Mouse (Mus musculus): ENCODE measurements around the gene Tmem108. TPM values are rescaled to one million over a fixed set of nuclear protein-coding genes. Genes with fewer than 3 reads are reported as not detected.

The Tmem108 gene
- polyA plus RNA-seq, 1 experiment from 2014 or later: 13.3 TPM

DNA sequence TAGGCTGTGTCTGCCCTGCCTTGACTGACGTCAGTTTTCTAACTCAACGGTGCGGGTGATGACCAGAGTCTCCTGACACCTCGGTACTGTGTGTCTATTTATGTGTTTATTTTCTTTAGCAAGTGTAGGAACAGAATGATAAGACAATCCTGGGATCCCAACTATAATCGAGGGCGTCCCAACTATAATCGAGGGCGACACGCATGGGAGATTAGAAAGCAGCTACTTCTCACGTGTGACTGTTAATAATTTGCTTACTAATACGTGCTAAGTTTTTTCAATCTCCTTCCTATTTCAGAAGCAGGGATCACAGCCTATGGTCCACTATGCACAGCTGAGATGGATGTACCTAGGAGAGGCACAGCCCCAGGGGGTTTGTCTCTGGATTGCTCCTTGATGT is 266.2 kb downstream of the Tmem108 start:
- Histone ChIP-seq H3K36me3 (no peaks in the 10 kb centered on the region), H3K27ac (no peak overlapping the region), H3K27me3 (no peaks in the 10 kb centered on the region), H3K4me2 (no peak overlapping the region), H3K9ac (no peak overlapping the region), H3K9me3 (no peaks in the 10 kb centered on the region), H3K4me3 (no peak overlapping the region), H3K4me1 (no peaks in the 10 kb centered on the region)
- no peak for ATAC-seq (ENCODE audit: borderline replicate concordance, extremely low read depth, low FRiP score, low TSS enrichment)
- WGBS: 67% methylated on average over 11 of the region's 11 CpGs

DNA sequence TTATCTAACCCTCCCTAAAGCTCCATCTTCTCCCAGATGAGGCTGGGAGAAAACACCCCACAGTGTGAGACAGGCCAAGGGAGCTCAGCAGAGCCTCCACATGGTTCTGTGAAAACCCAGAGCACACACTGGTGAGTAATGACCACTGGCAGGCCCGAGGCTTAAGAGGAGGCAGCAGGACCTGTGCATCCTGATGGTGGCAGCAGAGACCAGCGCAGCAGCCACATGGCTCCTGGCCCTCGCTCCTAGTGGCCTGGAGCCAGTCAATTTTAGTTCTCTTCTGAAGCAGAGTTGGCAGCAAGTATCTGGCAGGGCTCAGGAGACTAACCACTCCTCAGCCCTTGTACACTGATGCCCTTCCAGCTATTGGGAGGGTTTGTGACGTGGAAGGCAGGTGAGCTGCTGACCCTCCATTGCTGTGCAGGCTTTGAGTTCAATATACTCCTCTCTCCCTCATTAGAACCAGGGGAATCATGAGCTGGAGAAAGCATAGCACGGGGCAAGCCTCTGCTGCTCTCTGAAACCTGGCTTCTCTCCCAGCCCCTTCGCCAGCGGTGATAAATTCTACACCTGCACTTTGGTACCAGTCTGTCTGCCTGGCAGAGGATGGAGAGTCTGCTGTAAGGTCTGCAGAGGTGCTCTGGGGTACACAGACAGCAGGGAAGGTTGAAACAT is 267.2 kb downstream of the Tmem108 start:
- Histone ChIP-seq H3K9ac (no peak overlapping the region), H3K36me3 (no peaks in the 10 kb centered on the region), H3K4me3 (no peak overlapping the region), H3K27me3 (no peaks in the 10 kb centered on the region), H3K27ac (no peak overlapping the region), H3K4me2 (no peak overlapping the region), H3K9me3 (no peaks in the 10 kb centered on the region), H3K4me1 (no peaks in the 10 kb centered on the region)
- 39% methylated on average over 7 of the region's 7 CpGs for WGBS
- ATAC-seq (ENCODE audit: borderline replicate concordance, extremely low read depth, low FRiP score, low TSS enrichment): peak; percentile 53; the same call in 1 of the 2 replicates

DNA sequence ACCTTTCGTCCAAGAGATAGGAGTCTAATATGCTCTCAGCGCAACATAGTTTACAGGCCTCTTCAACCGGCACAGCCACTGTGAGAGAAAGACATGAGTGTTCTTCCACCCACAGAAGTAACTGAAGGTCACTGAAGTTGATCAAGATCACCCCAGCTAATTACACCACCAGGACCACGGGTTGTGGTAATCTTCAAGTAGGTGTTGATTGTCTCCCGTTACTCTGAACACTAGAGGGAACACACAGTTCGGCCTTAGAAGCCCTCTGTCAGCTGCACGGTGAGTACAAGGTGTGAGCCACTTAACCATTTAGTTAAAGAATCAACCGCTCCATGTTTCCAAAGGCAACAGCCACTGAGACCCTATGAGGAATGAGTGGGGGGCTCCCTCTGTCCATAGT is 269.7 kb downstream of the Tmem108 start:
- Histone ChIP-seq H3K36me3 (no peaks in the 10 kb centered on the region), H3K9ac (no peak overlapping the region), H3K4me3 (no peak overlapping the region), H3K27me3 (no peaks in the 10 kb centered on the region), H3K9me3 (no peaks in the 10 kb centered on the region), H3K27ac (no peak overlapping the region), H3K4me2 (no peak overlapping the region), H3K4me1 (peaks cover 4% of the 10 kb centered on the region; the same call in 1 of the 2 replicates)
- WGBS: 58% methylated on average over 8 of the region's 8 CpGs
- ATAC-seq (ENCODE audit: borderline replicate concordance, extremely low read depth, low FRiP score, low TSS enrichment): no peak

DNA sequence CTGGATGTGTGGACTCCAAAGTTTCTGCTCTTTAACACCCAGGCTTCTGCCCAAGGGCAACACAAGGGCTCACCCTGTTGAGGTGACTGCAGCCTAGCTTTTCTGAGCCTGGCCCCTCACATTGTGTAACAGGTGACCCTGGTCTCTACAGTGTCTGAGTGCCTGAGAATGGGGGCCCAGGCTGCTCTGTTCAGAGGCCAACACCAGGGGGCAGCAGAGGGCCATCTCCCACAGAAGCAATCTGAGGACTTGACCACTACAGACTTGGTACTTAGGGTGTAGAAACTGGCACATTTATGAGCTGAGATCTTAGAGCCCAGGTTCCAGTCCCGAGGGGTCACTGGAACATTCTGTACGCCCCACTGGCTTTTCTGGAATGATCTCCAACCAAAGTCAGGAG is 271.2 kb downstream of the Tmem108 start:
- no peak overlapping the region for H3K27ac ChIP-seq
- peak; percentile 77; the same call in 1 of the 2 replicates for ATAC-seq (ENCODE audit: borderline replicate concordance, extremely low read depth, low FRiP score, low TSS enrichment)
- 4% methylated on average over 2 of the region's 2 CpGs for WGBS
- H3K9me3 ChIP-seq: no peaks in the 10 kb centered on the region
- no peaks in the 10 kb centered on the region for H3K27me3 ChIP-seq
- no peaks in the 10 kb centered on the region for H3K36me3 ChIP-seq
- no peak overlapping the region for H3K9ac ChIP-seq
- no peak overlapping the region for H3K4me2 ChIP-seq
- no peak overlapping the region for H3K4me3 ChIP-seq
- H3K4me1 ChIP-seq: peaks cover 14% of the 10 kb centered on the region

DNA sequence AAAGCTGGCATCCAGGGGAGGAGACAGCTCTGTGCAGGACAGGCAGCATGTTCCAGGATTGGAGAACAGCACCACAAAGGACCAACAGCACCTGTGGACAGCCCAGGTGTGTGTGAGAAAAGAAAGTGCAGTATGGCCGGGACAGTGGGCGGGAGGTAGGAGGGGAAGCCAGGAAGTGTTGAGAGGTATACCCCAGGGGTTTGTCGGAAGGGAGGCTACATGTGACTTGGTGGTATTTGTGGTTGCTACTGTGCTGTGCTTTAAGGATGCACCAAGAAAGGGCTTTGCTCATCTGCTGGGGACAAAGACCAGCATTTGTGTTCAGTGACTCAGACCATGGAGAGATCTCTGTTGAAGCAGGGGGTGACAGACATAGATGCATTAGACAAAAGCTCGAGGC is 271.8 kb downstream of the Tmem108 start:
- 70% methylated on average over 4 of the region's 4 CpGs for WGBS
- H3K9ac ChIP-seq: no peak overlapping the region
- no peak for ATAC-seq (ENCODE audit: borderline replicate concordance, extremely low read depth, low FRiP score, low TSS enrichment)
- no peak overlapping the region for H3K4me3 ChIP-seq
- no peaks in the 10 kb centered on the region for H3K36me3 ChIP-seq
- H3K9me3 ChIP-seq: no peaks in the 10 kb centered on the region
- H3K27me3 ChIP-seq: no peaks in the 10 kb centered on the region
- H3K4me2 ChIP-seq: no peak overlapping the region
- no peak overlapping the region for H3K27ac ChIP-seq
- H3K4me1 ChIP-seq: peaks cover 19% of the 10 kb centered on the region

DNA sequence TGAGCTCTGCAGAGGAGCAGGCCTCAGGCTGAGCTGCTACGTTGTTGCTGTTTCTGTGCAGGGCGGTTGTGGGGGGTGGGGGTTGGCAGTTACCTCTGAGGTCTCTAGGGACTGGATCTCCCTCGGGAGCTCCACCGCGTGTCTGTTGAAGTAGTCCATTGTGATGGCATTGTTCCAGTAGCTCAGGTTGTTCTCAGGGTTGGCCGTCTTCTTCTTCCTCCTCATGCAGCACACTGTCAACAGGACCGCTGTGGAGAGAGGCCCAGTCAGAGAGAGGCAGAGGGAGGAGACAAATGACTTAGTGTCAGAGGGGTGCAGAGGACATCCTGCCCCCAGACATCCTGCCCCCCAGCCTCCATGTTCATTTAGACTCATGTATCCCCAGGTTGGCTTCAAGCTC is 272.5 kb downstream of the Tmem108 start:
- no peak for ATAC-seq (ENCODE audit: borderline replicate concordance, extremely low read depth, low FRiP score, low TSS enrichment)
- 48% methylated on average over 7 of the region's 7 CpGs for WGBS
- H3K4me1 ChIP-seq: peaks cover 22% of the 10 kb centered on the region

DNA sequence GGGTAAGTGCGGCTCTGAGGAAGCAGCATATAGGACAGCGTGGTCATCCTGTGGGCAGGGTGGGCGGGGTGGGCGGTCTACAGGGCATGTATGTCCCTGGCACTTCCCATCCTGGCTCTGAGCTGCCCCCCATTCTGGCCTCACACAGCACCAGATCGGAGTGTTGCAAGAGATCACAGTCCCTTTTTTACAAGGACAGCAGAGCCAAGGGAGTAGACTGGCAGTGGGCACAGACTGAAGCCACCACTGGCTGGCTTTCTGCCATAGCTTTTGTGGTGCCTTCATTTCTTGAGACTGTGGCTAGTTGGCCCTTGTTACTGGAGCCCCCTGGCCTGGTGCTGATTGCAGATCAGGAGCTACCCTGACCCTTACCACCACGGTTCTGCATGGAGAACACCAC is 275.4 kb downstream of the Tmem108 start:
- H3K4me1 ChIP-seq: peaks cover 23% of the 10 kb centered on the region
- 83% methylated on average over 6 of the region's 6 CpGs for WGBS
- no peaks in the 10 kb centered on the region for H3K27me3 ChIP-seq
- H3K36me3 ChIP-seq: no peaks in the 10 kb centered on the region
- no peak overlapping the region for H3K9ac ChIP-seq
- H3K4me3 ChIP-seq: no peak overlapping the region
- peak overlapping the region; percentile 5 for H3K4me2 ChIP-seq
- no peaks in the 10 kb centered on the region for H3K9me3 ChIP-seq
- ATAC-seq (ENCODE audit: borderline replicate concordance, extremely low read depth, low FRiP score, low TSS enrichment): no peak
- H3K27ac ChIP-seq: peak overlapping the region; percentile 45

More for the DNA sequence above, 272.5 kb downstream of the Tmem108 start:
- no peaks in the 10 kb centered on the region for H3K27me3 ChIP-seq
- H3K27ac ChIP-seq: no peak overlapping the region
- no peak overlapping the region for H3K4me3 ChIP-seq
- H3K36me3 ChIP-seq: no peaks in the 10 kb centered on the region
- H3K9ac ChIP-seq: no peak overlapping the region
- no peaks in the 10 kb centered on the region for H3K9me3 ChIP-seq
- H3K4me2 ChIP-seq: no peak overlapping the region

DNA sequence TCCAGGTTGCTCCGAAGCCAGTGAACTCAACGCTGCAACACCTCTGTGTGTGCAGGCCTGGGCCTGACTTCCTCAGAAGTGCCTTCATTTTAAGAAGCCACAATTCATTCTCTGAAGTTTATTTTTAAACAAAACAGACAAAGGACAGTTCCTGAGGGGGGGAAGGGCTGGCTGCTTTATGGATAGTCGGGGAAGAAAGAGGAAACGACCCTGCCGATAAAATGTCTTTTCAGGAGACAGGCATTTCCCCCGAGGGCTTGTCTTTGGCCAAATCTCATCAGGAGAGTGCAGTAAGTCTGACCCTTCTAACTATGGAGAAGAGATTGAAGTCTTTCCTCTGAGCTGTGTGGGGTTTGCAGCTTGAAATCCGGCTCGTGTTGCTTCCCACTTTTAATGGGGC is 276.0 kb downstream of the Tmem108 start:
- no peak for ATAC-seq (ENCODE audit: borderline replicate concordance, extremely low read depth, low FRiP score, low TSS enrichment)
- Histone ChIP-seq H3K4me3 (no peak overlapping the region), H3K9me3 (no peaks in the 10 kb centered on the region), H3K4me1 (peaks cover 30% of the 10 kb centered on the region), H3K27ac (peak overlapping the region; percentile 45), H3K9ac (no peak overlapping the region), H3K4me2 (peak overlapping the region; percentile 5), H3K27me3 (no peaks in the 10 kb centered on the region), H3K36me3 (no peaks in the 10 kb centered on the region)
- WGBS: 26% methylated on average over 8 of the region's 8 CpGs

DNA sequence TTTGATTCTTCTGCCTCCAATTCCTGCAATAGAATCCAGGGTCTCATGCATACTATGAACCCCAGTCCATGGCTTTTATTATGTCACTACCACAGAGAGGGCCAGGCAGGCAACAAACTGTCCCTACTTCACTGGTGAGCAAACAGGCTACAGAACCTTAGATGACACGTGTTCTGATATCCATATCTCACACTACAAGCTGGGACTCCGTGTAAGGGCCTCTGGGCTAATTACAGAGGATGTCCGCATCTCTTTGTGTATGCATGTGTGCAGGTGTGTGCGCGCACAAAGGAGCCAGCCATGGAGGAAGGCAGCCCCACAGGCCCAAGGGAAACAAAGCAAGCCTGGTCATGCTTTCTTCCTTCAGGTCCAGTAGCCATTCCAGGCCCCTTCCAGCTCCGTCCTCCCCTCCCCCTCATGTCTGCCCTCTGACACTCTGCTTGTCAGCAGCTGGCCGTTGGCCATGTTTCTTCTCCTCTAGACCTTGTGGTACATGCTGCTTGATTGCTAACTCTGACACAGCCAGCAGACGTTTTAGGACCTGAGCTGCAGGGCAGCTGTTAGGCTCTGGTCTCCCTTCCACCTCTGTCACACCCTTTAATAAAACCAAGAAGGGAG is 280.9 kb downstream of the Tmem108 start:
- Histone ChIP-seq H3K9me3 (no peaks in the 10 kb centered on the region), H3K4me2 (no peak overlapping the region), H3K27ac (no peak overlapping the region)

DNA sequence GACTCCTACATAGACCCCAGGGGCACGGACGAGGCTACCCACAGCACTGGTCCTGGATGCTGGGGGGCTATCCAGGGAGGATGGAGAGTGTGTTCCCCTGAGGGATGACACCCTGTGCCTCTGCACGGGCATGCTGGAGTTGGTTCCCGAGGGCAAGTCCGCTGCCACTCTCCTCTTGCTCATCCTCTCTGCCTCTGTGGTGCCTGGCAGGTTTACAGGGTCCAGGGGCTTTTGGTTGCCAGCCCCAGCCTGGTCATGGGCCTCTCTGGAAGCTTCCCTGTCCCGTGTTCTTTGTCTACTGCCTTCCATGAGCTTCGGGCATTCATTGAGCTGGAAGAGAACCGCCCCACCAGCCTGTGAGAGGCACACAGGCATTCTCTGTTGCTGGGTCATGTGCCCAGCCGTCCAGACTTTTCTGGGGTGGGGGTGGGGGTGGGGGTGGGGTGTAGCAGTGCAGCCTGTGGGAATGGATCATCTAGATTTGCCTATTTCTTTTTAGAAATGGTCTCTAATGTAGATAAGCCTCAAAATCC is 281.5 kb downstream of the Tmem108 start, which contains the start of gene Bfsp2:
Gene Bfsp2 (minus strand): TSS at position 377 of the 533 bp plus-strand sequence.
- no peak within 1 kb of the TSS for H3K4me2 ChIP-seq
- 75% methylated on average over 9 of the region's 9 CpGs for WGBS
- no peak within 1 kb of the TSS for H3K4me3 ChIP-seq

More for the DNA sequence above, 280.9 kb downstream of the Tmem108 start:
- Histone ChIP-seq H3K36me3 (no peaks in the 10 kb centered on the region), H3K4me3 (no peak overlapping the region), H3K27me3 (no peaks in the 10 kb centered on the region), H3K4me1 (peaks cover 21% of the 10 kb centered on the region), H3K9ac (no peak overlapping the region)
- 40% methylated on average over 8 of the region's 8 CpGs for WGBS
- ATAC-seq (ENCODE audit: borderline replicate concordance, extremely low read depth, low FRiP score, low TSS enrichment): peak; percentile 52; the same call in 1 of the 2 replicates

DNA sequence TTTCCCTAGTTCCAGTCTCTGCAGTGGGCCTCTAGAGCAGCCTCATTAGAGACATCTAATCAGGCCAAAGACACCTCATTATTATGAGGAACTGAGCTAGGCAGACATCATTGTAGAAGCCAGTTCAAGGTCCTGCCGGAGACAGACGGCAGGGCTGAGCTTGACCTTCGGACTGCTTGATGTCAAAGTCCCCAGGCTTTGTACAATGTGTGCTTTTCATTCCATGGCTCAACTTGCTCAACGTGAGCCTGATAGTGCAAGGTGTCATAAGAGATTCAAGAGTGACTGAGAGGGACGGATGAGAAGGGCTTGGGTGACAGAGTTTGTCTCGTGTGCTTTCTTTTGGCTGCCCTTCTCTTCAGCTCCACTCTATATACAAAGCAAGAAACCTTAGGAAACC is 286.2 kb downstream of the Tmem108 start:
- no peaks in the 10 kb centered on the region for H3K27me3 ChIP-seq
- H3K4me3 ChIP-seq: no peak overlapping the region
- 66% methylated on average over 6 of the region's 6 CpGs for whole genome bisulfite sequencing
- no peaks in the 10 kb centered on the region for H3K36me3 ChIP-seq
- H3K9me3 ChIP-seq: no peaks in the 10 kb centered on the region
- H3K9ac ChIP-seq: no peak overlapping the region
- peaks cover 13% of the 10 kb centered on the region; the same call in 1 of the 2 replicates for H3K4me1 ChIP-seq
- no peak for ATAC-seq (ENCODE audit: borderline replicate concordance, extremely low read depth, low FRiP score, low TSS enrichment)
- no peak overlapping the region for H3K27ac ChIP-seq
- H3K4me2 ChIP-seq: no peak overlapping the region

More for the DNA sequence above, 281.5 kb downstream of the Tmem108 start, which contains the start of gene Bfsp2:
- Histone ChIP-seq H3K9ac (no peak within 1 kb of the TSS), H3K4me1 (peaks cover 15% of the 10 kb centered on the region), H3K27ac (no peak within 1 kb of the TSS), H3K9me3 (no peaks in the 10 kb centered on the region), H3K36me3 (no peaks in the 10 kb centered on the region), H3K27me3 (no peaks in the 10 kb centered on the region)
- no peak for ATAC-seq (ENCODE audit: borderline replicate concordance, extremely low read depth, low FRiP score, low TSS enrichment)
